Mouse (Mus musculus) layer of hippocampus, postnatal 14 days (tissue): ENCODE measurements around the gene Atoh8. TPM values are rescaled to one million over a fixed set of nuclear protein-coding genes. Genes with fewer than 3 reads are reported as not detected.

Source experiments
- DNase-seq, 2 experiments: peaks; one replicate each; pipeline ENCODE4 v3.0.0; 2021 to 2022; ENCODE audit warnings: low spot score in 2 of 2, mixed read lengths in 1 of 2
- long read RNA-seq, 2 experiments: library from polyadenylated mRNA; stranded (forward); transcript quantifications; one replicate each; pipeline ENCODE4 v2.0.0; 2021
- total RNA-seq, 2 experiments: library from RNA; stranded (reverse); gene quantifications; 2 replicates each; pipeline ENCODE4 v1.2.3; 2021

Gene Atoh8
- 1 to 10 TPM; 3.3 to 4.5 TPM for total RNA-seq
- long read RNA-seq, experiment 1, partial matches to known transcripts: 0 of 4 reads
- long read RNA-seq, experiment 1, other reads (novel, unspliced or antisense): 0 of 4 reads
- long read RNA-seq, experiment 2, partial matches to known transcripts: 1 of 5 reads
- long read RNA-seq, experiment 2, other reads (novel, unspliced or antisense): 0 of 5 reads

DNA sequence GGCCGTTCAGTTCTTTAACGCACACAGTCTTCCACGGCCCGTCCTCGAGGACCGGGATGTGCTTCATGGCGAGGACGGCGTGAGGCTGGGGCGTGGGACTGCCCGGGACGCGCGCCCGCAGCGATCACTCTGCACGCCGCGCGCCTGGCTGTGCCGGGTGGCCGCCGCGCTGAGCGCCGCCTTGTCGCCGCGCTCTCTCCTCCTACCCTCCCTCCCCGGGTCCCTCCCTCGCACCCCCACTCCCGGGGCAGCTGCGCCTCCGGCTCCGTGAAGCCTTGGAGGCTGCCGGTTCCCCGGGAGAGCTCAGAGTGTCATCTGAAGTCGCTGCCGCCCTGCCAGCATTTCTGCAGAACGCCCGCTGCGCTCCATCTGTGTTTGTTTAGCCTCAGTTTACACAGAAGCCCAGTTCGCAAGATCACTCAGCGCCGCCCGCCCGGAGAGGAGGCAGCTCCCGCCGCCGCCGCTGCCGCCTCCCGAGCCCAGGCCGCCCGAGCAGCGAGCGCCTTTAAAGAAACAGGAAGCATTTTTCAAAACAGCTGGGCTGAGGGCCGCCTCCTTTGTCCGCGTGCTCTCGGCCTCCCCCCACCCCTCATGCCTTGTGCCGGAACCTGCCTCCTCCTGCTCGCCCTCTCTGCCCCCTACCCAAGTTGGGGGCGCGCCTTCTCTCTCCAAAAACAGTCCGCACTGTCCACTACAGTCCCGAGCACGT, at the start of gene Atoh8:
Gene Atoh8, minus strand, starts transcription at position 480 of the 709 bp plus-strand sequence.
- DNase-seq: peak in 1 of 2 experiments; percentile 52

DNA sequence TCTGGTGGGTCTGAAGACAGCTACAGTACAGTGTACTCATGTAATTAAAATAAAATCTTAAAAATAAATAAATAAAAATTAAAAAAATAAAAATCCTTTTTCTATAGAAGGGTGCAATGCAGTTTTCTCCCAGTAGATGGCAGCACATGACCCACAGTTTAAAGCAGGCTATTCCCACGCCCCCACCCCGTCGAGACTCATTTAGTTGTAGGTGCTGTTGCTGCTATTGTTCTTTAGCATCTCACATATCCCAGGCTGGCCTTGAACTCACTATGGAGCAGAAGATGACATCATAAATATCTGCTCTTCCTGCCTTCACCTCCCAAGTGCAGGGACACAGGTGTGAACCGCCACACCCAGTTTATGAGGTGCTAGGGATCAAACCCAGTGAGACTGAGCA, 48.5 kb upstream of the Atoh8 start:
- DNase-seq: no peak

DNA sequence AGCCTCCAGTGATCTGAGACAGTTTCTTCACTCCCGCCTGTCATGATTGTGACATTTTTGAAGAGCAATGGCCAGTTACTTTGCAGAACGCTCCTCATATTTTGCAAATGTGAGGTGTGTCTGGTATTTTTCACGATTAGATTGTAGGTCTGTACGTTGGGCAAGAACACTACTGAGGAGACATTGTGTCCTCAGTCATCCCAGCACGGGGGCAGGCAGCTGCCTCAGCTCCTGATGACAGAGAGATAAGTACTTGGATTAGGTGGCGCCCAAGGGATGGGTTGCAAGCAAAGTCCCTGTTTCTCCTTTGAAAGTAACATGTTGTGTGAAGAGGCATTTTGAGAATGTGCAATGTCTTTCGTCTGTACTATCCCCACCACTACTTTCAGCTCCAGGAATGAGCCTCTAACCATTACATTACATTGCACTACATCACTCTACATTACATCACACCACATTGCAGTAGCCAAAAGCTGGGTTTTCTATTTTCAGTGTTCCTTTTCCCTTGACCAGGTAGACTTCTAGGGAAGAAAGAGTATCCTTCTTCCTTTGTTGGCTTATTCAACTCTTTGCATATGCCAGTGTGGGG, 45.1 kb upstream of the Atoh8 start:
- DNase-seq: no peak

DNA sequence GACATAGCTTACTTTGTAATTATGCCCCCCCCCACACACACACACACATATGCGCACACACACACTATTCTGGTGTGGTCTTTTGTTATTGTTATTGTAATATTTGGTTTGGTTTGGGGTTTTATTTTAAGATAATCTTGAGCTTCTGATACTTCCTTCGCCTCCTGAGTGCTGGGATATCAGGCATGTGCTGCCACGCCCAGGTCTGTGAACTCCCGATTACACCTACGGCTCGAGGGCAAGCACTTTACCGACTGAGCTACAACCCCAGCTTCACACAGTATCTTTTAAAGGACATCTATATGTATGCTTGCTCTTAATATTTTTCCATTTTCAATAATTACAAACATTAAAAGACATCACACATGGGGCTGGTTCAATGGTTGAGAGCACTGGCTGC, 44.1 kb upstream of the Atoh8 start:
- DNase-seq: no peak

DNA sequence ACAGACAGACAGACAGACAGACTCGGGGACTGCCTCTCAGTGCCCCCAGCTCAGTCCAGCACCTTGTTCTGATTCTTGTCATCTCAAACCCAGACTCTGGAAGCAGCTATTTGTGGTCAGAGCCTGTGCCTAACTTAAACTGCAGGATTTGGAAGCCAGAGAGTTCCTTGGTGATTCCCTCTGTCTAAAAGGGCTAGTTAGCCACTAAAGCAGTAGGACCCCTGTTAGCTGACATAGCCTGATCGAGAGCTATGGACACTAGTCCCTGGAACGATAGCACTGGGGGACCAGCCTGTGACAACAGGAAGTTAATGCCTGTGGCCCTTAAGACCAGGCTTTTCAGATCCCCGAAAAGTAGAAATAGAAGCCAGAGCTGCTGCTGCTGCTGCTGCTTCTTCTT, 43.5 kb upstream of the Atoh8 start:
- no peak for DNase-seq

DNA sequence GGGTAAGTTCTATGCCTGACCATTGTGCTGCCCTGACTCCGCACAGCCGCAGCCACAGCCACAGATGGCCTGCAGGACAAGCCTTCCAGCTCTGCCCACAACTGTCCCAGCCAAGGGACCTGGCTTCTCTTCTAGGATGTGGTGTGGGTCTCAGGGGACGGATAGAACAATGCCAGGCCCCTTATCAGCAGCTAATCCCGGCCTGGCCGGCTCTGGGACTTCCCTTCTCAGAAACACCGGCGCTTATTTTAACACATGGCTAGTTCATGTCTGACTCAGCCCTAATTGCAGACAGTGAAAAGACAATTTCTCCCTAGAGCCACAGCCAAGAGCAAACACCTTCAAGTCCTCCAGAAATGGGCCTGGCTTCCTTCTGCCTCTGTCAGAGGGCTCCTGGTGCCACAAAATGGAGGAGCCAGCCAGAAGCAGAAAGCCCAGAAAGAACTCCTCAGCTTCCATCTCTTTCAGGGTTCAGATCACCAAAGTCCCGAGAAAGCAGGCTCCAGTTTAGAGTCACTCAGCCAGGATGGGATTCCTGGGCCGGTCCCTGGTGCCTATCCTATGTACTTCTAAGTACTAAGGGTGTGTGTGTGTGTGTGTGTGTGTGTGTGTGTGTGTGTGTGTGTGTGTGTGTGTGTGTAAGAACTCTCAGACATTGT, 42.3 kb upstream of the Atoh8 start:
- DNase-seq: no peak

DNA sequence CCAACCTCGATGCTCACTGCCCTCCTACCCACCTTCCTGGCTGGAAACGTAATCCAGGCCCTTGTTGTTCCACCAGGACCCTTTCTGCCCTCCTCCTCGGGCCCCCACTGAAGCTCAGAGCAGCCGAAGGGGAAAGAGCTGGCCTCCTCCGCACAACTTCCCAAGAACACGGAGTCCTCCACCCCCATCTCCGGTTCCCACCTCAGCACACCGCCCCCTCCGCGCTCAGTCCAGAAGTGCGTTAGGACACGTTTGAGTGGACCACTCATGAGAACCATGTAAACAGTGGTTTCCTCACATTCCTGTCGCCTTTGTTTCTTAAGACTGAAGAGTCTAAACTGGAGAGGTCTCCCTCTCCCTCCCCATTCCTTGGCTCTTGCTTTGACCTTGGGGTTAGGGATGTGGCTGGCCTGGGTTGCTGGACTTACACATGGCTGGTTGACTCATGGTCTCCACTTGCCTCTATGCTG, 41.6 kb upstream of the Atoh8 start:
- no peak for DNase-seq

DNA sequence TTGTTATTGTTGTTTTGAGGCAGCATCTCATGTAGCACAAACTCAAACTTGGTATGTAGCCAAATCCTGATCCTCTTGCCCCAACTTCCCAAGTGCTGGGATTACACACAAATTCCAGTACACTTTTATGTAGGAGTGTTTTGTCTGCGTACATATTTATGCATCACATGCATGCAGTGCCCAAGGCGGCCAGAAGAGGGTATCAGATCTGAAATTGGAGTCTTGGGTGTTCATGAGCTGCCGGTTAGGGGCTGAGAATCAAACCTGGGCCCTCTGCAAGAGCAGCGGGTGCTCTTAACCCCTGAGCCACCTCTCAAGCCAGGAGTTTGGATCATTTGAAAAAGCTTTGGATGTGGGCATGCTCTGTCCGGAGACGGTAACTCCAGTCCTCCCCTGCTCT, 40.8 kb upstream of the Atoh8 start:
- no peak for DNase-seq

DNA sequence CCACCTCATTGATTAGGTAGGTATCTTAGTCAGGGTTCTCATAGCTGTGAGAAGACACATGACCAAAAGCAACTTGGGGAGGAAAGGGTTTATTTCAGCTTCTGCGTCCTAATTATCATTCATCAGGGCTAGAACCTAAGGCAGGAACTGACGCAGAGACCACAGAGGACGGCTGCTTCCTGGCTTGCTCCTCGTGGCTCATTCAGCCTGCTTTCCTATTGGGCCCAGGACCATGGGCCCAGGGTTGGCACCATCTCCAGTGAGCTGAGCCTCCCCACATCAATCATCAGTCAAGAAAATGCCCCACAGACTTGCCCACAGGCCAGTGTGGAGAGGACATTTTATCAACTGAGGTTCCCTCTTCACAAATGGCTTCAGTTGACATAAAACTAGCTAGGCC, 40.1 kb upstream of the Atoh8 start:
- DNase-seq: no peak

DNA sequence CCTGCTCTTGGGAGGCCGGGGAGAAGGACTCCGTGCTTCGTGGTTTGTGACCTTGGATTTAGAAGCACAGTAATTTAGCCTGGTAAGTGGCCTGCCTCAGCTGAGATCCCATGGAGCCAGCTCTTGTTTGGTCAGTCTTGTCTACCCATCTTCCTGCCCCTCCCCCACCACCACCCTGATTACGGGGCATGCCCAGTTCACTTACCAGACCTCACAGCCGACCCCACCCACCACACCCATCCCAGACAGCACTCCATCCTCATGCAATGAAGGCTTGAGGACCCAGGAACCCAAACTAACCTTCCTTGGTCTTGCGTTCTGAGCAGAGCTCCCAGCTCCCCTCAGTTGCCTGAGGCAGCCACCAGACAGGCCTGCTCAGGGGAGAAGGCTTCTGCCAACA, 37.8 kb upstream of the Atoh8 start:
- DNase-seq: no peak

DNA sequence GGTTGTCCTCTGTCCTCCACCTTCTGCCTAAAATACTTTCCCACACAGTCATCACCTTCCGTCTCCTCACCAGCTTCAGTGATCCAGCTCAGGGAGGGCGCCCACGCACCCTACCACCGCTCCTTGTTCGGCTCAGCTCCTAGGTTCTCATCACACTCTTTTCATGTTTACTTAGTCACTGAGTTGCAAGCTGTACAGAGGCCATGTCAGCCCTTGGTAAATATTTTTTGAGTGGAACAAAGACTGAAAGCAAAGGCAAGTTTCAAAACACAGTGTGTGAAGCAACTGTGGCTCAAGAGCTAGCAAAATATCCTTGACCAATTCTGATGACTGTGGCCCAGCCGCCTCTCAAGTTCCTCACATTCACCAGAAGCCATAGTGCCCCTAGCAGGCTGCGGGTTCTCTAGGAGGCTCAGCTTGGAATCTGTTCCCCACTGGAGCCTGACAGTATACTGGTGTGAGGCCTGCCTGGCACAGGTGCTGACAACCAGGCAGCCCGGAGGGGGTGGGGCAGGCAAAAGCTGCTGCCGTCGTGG, 36.9 kb upstream of the Atoh8 start:
- no peak for DNase-seq

DNA sequence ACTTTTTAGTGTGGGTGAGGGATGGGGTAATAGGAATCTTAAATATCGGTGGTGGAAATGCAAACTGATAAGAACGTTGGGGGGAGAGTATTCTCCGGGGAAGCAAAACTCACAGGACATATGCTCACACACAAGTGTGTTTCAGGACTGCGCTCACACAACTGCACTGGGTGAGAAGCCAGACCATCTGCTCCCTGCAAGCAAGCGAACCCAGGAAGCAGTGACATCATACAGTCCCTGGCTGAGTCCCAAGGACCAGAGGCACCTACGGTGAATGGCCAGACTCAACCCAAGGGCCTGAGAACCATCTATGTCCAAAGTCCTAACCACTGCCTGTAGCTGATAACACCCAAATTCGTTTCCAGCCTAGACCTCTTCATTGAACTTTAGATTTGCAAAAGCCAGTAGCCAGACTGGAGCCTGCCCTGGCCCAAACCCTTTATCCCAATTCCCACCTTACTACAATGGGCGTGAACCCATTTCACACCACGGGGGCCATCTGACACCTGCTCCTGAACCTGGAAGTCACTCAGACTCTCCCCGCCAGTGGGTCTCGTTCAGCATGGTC, 35.7 kb upstream of the Atoh8 start:
- DNase-seq: peak; percentile 35 to 59

DNA sequence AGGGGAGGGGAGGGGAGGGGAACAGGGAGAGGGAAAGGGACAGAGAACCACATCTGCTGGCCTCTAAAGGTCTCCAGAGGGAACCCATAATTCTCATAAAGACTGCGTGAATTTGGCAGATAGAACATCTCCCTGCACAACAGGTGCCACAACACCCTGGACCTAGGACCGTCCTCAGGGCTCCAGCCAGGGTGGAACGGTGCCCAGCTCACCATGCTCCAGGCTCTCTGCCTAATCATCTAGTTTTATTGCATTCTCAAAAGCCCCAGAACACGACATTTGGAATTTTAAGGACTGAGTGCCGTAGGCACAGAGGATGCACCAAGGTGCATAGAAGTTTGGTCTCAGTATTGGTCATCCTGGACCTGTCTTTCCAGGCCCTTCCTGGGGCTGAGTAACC, 34.9 kb upstream of the Atoh8 start:
- DNase-seq: no peak

DNA sequence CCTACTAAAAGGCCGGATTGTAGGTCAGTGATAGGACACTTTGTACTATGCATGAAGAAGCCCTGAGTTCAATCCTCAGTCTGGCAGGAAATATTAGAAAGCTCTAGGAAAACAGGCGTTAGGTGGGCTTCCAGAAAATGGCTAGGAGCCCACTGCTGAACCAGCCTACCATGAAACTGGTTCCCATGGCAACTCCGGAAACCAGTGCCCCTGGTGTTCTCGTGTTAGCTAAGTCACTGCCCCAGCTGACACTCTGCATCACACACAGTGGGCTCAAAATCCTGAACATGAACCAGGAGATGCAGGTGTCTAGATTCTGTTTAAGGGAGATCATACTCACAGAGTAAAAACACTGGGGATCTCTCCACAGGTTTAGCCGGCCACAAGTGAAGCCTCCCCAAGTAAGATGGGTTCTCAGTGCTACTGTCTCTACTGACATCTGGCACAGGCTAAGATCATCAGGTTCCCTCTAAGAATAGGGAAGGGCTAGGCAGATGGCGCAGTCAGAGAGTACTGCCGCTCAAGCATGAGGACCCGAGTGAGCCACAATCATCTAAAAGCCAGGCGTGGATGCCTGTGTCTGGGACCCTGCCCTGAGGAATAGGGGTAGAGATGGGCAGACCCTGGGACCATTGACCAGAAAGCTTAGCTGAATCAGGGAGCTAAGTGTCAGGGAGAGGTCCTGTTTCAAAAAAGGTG, 32.9 kb upstream of the Atoh8 start:
- DNase-seq: no peak

DNA sequence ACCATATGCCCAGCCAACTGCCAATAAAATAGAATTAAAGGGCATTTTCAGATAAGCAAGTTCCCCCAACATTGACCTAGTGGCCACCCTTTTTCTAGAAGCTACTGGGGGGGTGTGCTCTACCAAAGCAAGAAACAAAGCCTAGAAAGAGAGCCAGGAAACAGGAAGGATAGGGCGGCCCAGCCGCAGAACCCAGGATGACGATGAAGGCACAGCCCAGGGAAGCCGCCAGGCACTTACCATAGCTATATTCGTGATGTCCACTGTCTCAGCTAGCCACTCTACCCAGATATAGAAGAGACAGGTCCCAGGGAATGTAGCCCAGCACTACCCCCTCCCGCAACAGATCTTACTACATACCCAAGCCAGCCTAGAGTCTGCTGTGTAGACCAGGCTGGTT, 30.3 kb upstream of the Atoh8 start:
- DNase-seq: no peak

DNA sequence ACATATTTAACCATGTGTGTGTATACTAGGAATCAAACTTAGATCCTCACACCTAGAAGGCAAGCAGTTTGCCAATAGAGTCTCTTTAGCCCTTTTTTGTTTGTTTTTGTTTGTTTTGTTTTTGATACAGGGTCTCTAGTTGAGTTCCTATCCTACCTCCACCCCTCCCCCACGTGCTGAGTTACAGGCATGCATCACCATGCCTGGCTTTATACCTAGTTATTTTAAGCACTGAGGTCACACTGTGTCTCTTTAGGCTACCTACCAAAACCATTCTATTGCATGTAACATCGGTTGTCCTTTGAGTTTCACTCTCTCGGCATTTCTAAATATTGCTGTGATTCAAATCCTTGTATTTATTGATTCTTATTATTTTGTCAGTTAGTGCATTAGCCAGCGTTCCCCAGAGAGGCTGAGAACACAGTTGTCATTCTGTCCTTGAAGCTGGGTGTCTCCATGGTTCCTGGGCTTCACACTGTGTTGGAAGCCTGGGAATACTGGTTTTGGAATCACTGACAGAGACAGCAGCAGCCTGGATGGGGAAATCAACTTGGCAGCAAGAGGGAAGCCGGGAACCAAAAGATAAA, 28.4 kb upstream of the Atoh8 start:
- DNase-seq: peak in 1 of 2 experiments; percentile 49

DNA sequence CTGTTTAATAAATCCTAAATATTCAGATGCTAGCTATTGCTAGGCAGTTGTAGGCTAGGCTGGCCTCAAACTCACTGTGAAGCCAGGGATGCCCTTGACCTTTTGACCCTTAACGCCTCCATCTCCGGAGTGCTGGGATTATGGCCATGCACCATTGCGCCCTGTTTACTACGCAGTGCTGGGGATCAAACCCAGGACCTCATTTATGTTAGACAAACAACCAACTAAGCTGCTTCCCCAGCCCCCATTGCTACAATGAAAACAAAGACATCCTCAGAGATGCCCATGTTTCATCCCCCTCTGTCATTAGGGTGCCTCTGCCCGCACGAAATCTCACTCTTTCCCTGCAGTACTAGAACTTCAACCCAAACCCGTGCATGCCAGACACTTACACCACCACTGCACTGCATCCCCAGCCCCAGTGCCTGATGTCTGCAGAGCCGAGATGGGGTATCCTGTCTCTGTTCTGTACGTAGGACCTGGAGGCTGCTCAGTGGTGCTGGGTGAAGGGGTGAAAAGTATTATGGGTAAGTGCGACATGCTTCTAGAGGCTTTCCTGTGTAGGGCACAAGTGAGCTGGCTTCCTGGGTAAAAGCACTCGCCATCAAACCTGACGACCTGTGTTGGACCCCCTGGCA, 26.4 kb upstream of the Atoh8 start:
- DNase-seq: no peak

DNA sequence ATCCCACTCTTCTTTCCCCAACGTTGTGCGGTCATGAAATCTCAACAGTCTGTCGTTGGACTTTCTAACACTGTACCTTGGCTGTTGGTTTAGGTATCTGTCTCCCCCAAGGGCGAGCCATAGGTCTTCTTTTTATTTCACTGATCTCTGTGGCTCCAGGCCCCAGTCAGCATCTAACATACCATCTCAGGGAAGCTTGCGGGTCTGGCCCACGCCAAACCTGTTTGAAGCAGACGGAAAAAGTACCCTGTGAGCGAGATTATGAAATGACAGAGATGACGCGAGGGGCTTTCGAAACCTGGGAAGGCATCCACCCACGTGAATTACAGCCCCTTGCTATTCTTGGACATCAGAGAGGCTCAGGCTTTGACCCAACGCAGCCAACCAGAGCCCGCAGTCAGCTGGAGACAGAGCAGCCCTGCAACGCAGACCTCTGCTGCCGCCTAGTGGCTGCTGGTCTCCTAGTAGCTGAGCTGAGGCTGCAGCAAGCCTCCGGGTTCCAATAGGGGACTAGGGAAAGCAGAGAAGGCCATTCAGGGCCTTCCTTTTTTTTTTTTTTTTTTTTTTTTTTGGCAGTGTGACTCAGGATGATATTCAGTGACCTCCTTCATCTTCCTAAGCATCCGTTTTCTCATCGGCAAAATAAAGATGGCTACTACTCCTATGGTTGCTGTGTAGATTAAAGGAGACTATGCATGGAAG, 25.8 kb upstream of the Atoh8 start:
- peak; percentile 89 to 92 for DNase-seq

DNA sequence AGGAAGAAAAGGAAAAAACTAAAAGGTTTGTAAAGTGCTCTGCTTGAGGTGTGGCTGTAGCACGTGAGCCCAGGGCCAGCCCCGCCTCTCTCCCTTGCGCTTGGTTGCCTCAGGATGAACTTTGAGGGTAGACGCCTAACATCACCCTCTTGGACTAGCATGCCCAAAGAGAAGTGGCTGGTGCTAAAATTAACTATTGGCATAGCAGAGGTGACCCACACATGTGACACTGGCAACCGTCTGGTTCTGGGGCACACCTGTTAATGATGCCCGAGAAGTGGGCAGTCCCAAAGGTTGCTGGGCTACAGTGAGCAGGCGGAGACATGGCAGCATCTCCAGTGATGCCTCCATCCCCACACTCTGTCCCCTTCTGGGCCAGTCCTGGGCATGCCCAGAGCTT, 24.1 kb upstream of the Atoh8 start:
- no peak for DNase-seq
